Mouse (Mus musculus): ENCODE data around the gene Gm9821.

Gene Gm9821

GRCm38 (mm10) chr2:91948792-91949241 lies 3.3 kb downstream of the Gm9821 start:
- in situ Hi-C loops (cut with MboI) = no loop called here

- in situ Hi-C loops (cut with MboI) = no loop called here
Observed at GRCm38 (mm10) chr2:91949411-91950274, 4.1 kb downstream of the Gm9821 start.

- in situ Hi-C loops (cut with MboI) = no loop called here
Observed at GRCm38 (mm10) chr2:91950275-91951085, 5.0 kb downstream of the Gm9821 start.

GRCm38 (mm10) chr2:91953825-91954224 lies 8.3 kb downstream of the Gm9821 start:
- in situ Hi-C loops (cut with MboI) = no loop called here

- in situ Hi-C loops (cut with MboI) = no loop called here
Observed at GRCm38 (mm10) chr2:91955121-91955591, 9.7 kb downstream of the Gm9821 start.

GRCm38 (mm10) chr2:91955875-91956274 lies 10.4 kb downstream of the Gm9821 start:
- in situ Hi-C loops (cut with MboI) = no loop called here

GRCm38 (mm10) chr2:91957096-91957495 lies 11.6 kb downstream of the Gm9821 start:
- in situ Hi-C loops (cut with MboI) = no loop called here

GRCm38 (mm10) chr2:91958049-91958448 lies 12.5 kb downstream of the Gm9821 start:
- in situ Hi-C loops (cut with MboI) = no loop called here

GRCm38 (mm10) chr2:91958701-91959457 lies 13.4 kb downstream of the Gm9821 start:
- in situ Hi-C loops (cut with MboI) = no loop called here

GRCm38 (mm10) chr2:91959544-91960410 lies 14.3 kb downstream of the Gm9821 start:
- in situ Hi-C loops (cut with MboI) = no loop called here

- in situ Hi-C loops (cut with MboI) = no loop called here
Observed at GRCm38 (mm10) chr2:91960459-91960858, 15.0 kb downstream of the Gm9821 start.

GRCm38 (mm10) chr2:91961901-91962761 lies 16.6 kb downstream of the Gm9821 start:
- in situ Hi-C loops (cut with MboI) = no loop called here

GRCm38 (mm10) chr2:91962864-91963401 lies 17.4 kb downstream of the Gm9821 start:
- in situ Hi-C loops (cut with MboI) = no loop called here

GRCm38 (mm10) chr2:91963443-91963932 lies 18.0 kb downstream of the Gm9821 start:
- in situ Hi-C loops (cut with MboI) = no loop called here

- in situ Hi-C loops (cut with MboI) = no loop called here
Observed at GRCm38 (mm10) chr2:91964610-91965204, 19.2 kb downstream of the Gm9821 start.

GRCm38 (mm10) chr2:91965417-91965816 lies 19.9 kb downstream of the Gm9821 start:
- in situ Hi-C loops (cut with MboI) = no loop called here

- in situ Hi-C loops (cut with MboI) = no loop called here
Observed at GRCm38 (mm10) chr2:91966367-91966766, 20.9 kb downstream of the Gm9821 start.

- in situ Hi-C loops (cut with MboI) = no loop called here
Observed at GRCm38 (mm10) chr2:91967962-91968361, 22.5 kb downstream of the Gm9821 start.
